9 mouse cellular contexts compared by ENCODE assay signal in genomic region chr13:41642851-41643250, GRCm38 (mm10). TPM values are rescaled to one million over a fixed set of nuclear protein-coding genes. Genes with fewer than 3 reads are reported as not detected.
DNase-seq lines count a peak whose midpoint lies in the region; ATAC-seq and TF ChIP-seq lines count a peak whose summit lies in the region.
"Had no signal": no experiment of that assay in that cellular context is flagged by ENCODE, and none has a peak within 500 bp of the region (broad histone marks: within the 10 kb centered on the region; RNA-seq: fewer than 3 reads in every experiment).

No protein-coding gene starts in this region.

- H3K9me3 ChIP-seq in kidney, embryonic 16.5 days (ENCODE audit: low read length) = no peaks in the 10 kb centered on the region
- H3K9me3 ChIP-seq: limb, embryonic 15.5 days had no signal

- no peak overlapping the region for H3K27ac ChIP-seq in kidney, embryonic 16.5 days (ENCODE audit: low read length)
- no peak overlapping the region for H3K27ac ChIP-seq in layer of hippocampus, adult 2 months
- H3K27ac ChIP-seq: limb, embryonic 15.5 days had no signal

- DNase-seq in kidney, adult 11 months = peak; percentile 58
- DNase-seq in adrenal gland, adult 8-10 months = peak; percentile 31
- DNase-seq in embryo, embryonic 10.5 days (ENCODE audit: low spot score) = peak; percentile 83
- DNase-seq in heart, adult 9 months (ENCODE audit: low spot score in 2 of 2) = peak; percentile 31 to 67
- peak; percentile 74 to 80 for DNase-seq in layer of hippocampus, adult 2 months (ENCODE audit: low spot score in 2 of 2)
- peak; percentile 79 for DNase-seq in lung, postnatal 36 days
- peak; percentile 24 for DNase-seq in skeletal muscle tissue, adult 2 months (ENCODE audit: low read depth, low spot score)

- H3K36me3 ChIP-seq in kidney, embryonic 16.5 days (ENCODE audit: insufficient read depth, low read length) = no peaks in the 10 kb centered on the region
- H3K36me3 ChIP-seq: limb, embryonic 15.5 days had no signal

- H3K4me2 ChIP-seq in kidney, embryonic 16.5 days (replicated peaks; ENCODE audit: low read depth, low read length) = no peak overlapping the region
- H3K4me2 ChIP-seq: limb, embryonic 15.5 days had no signal

- peaks cover 21% of the 10 kb centered on the region for H3K4me1 ChIP-seq in kidney, embryonic 16.5 days (ENCODE audit: insufficient read depth, low read length)

- H3K4me3 ChIP-seq in kidney, embryonic 16.5 days (ENCODE audit: low read length) = no peak overlapping the region
- no peak overlapping the region for H3K4me3 ChIP-seq in layer of hippocampus, adult 2 months
- H3K4me3 ChIP-seq: limb, embryonic 15.5 days had no signal

- ATAC-seq in kidney, embryonic 16.5 days (ENCODE audit: low FRiP score, low TSS enrichment) = no peak

- H3K27me3 ChIP-seq in kidney, embryonic 16.5 days (ENCODE audit: insufficient read depth, low read length) = no peaks in the 10 kb centered on the region
- H3K27me3 ChIP-seq: limb, embryonic 15.5 days had no signal

- whole genome bisulfite sequencing in kidney, embryonic 16.5 days = 17% methylated on average over 6 of the region's 6 CpGs

- TF ChIP-seq CTCF in layer of hippocampus, adult 2 months (conservative IDR thresholded peaks at IDR 0.05) = peak; percentile 97

- H3K9ac ChIP-seq in kidney, embryonic 16.5 days (replicated peaks; ENCODE audit: low read length) = no peak overlapping the region
- H3K9ac ChIP-seq: limb, embryonic 15.5 days had no signal

RNA-seq across cellular contexts. Expression of gene Tmem170b, which starts 37.1 kb away (rescaled TPM):
- polyA plus RNA-seq in kidney, embryonic 16.5 days (2015; fragmentation: Nextera tagmentation; extraction: Ambion mirVana) = 9.0 and 10.2 TPM in 2 replicates
- total RNA-seq in adrenal gland, adult 8-10 months (2022) = 10 to 100 TPM; 22.4 to 28.9 (median 25.9) TPM
- 10 to 100 TPM; 88.6 to 91.0 TPM for total RNA-seq in layer of hippocampus, adult 2 months (2021)

Comparison
In these comparisons a context has a peak if more than half of its experiments do, and no peak if none do; other contexts are left out.
1. DNase-seq: peak in every context shown above with its lines; median percentile 83 in embryo, embryonic 10.5 days; 79 in lung, postnatal 36 days; 77 in layer of hippocampus, adult 2 months; 58 in kidney, adult 11 months; 49 in heart, adult 9 months; 31 in adrenal gland, adult 8-10 months; 24 in skeletal muscle tissue, adult 2 months.